Mouse (Mus musculus) spleen, adult 2 months (tissue): ENCODE data around the gene Pde5a. TPM values are rescaled to one million over a fixed set of nuclear protein-coding genes. Genes with fewer than 3 reads are reported as not detected.

Experiments
- DNase-seq, 2 experiments: peaks; one replicate each; pipeline versions ENCODE4 v3.0.0 to v3.0.0-alpha.2; 2012 to 2021; ENCODE audit warnings: low spot score in 2 of 2, low read depth in 1 of 2
- H3K27ac ChIP-seq: fragments of 200-500 bp; 2 replicates; pipeline ENCODE4 v1.5.1; 2012; ENCODE audit warnings: low read length, inconsistent platforms; ENCODE audit not compliant: insufficient read depth
- H3K27me3 ChIP-seq: fragments of 200-500 bp; 2 replicates; pipeline ENCODE4 v1.6.1; 2012; ENCODE audit warnings: mild to moderate bottlenecking, moderate library complexity, low read length, inconsistent platforms; ENCODE audit not compliant: control insufficient read depth, insufficient read depth
- H3K36me3 ChIP-seq: fragments of 200-500 bp; 2 replicates; pipeline ENCODE4 v1.6.1; 2012; ENCODE audit warnings: mild to moderate bottlenecking, low read length, inconsistent platforms; ENCODE audit not compliant: control insufficient read depth, insufficient read depth
- H3K4me1 ChIP-seq: fragments of 200-500 bp; 2 replicates; pipeline ENCODE4 v1.6.1; 2011; ENCODE audit warnings: inconsistent platforms; ENCODE audit not compliant: control insufficient read depth, insufficient read depth, insufficient read length
- H3K4me3 ChIP-seq: fragments of 200-500 bp; 2 replicates; pipeline ENCODE4 v1.5.1; 2011; ENCODE audit warnings: mild to moderate bottlenecking, inconsistent platforms; ENCODE audit not compliant: insufficient read depth, insufficient read length; ENCODE audit errors: extremely low read depth
- CTCF ChIP-seq: fragments of 200-500 bp; IDR thresholded peaks from 2 replicates; pipeline ENCODE4 v1.5.1; 2011; ENCODE audit warnings: mild to moderate bottlenecking, inconsistent platforms; ENCODE audit not compliant: insufficient read depth, insufficient read length, insufficient replicate concordance; ENCODE audit errors: extremely low read depth
- POLR2A ChIP-seq: fragments of 200-500 bp; IDR thresholded peaks from 2 replicates; pipeline ENCODE4 v1.6.1; 2011; ENCODE audit warnings: low read depth, low read length, inconsistent platforms
- WGBS: fragments of 180-500 bp; shearing (Covaris S2); methylation state at CpG from one replicate; pipeline ENCODE4 v1.1.7; 2018; 5-methylcytosine and 5-hydroxymethylcytosine counted together
- polyA plus RNA-seq: library from polyadenylated mRNA; depleted of rRNA; stranded (reverse); fragments of >200 nt; gene quantifications from 2 replicates; pipeline ENCODE4 v1.2.3, GENCODE M21; 2012

The Pde5a gene
- polyA plus RNA-seq, 1 experiment: 1.3 TPM

- DNase-seq: no peak
- Histone ChIP-seq H3K4me1 (no peaks in the 10 kb centered on the region), H3K27me3 (no peaks in the 10 kb centered on the region), H3K27ac (no peak overlapping the region), H3K36me3 (no peaks in the 10 kb centered on the region), H3K4me3 (no peak overlapping the region)
- WGBS: 84% methylated on average over 2 of the region's 2 CpGs
- TF ChIP-seq CTCF: no peak
- TF ChIP-seq POLR2A: no peak
Observed at GRCm38 (mm10) chr3:122837639-122838038, 108.9 kb downstream of the Pde5a start.

DNA sequence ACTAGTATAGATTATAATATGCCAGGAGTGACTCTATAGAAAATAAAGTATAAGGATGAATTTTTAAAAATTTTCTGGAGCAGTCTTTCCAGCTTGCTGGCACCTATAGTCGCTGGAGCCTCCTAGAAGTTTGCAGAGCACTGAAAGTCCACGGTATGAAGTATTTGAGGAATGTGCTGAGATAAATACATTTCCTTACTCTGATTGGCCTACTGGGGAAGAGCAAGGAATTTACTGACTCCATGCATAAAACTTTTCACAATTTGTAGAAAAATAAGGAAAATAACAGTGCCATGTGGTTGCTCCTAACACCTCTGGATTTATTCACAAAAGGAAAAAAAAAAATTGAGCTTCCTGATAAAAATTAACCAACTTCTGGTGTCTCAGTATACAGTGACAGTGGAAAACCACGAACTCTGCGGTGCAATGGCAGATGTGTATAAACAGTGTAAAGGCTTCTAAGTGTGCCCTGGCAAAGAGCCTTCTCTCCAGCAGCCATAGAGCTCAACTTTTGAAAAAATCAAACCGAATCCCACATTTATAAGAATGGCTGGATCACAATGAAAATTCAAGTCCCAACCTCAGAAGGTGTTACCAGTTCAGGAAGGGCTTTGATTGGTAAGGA is 119.8 kb downstream of the Pde5a start:
- H3K27ac ChIP-seq: no peak overlapping the region
- DNase-seq: no peak
- 64% methylated on average over 5 of the region's 5 CpGs for WGBS

DNA sequence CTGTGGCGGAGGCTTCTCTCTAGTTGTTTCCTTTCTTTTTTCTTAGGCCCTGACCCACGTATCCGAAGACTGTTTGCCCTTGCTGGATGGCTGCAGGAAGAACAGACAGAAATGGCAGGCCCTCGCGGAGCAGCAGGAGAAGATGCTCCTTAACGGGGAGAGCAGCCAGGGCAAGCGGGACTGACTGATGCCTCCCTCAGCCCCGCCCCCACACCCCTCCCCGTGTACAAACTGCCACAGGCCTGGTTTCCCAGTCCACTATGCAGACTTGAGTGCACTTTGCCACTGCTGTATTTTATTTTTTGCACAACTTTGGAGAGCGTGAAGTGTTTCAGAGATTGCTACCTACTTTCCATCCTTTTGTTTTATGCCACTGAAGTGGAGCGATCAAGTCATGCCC is 126.4 kb downstream of the Pde5a start:
- WGBS: 84% methylated on average over 11 of the region's 11 CpGs
- no peak for DNase-seq

More for the DNA sequence above, 119.8 kb downstream of the Pde5a start:
- TF ChIP-seq POLR2A (no peak), CTCF (no peak)
- Histone ChIP-seq H3K4me3 (no peak overlapping the region), H3K36me3 (no peaks in the 10 kb centered on the region), H3K4me1 (no peaks in the 10 kb centered on the region), H3K27me3 (no peaks in the 10 kb centered on the region)

GRCm38 (mm10) chr3:122859829-122860228 is 131.1 kb downstream of the Pde5a start:
- no peaks in the 10 kb centered on the region for H3K36me3 ChIP-seq
- 63% methylated on average over 2 of the region's 2 CpGs for WGBS

More for the DNA sequence above, 126.4 kb downstream of the Pde5a start:
- Histone ChIP-seq H3K4me1 (no peaks in the 10 kb centered on the region), H3K36me3 (no peaks in the 10 kb centered on the region), H3K27me3 (no peaks in the 10 kb centered on the region), H3K4me3 (no peak overlapping the region), H3K27ac (no peak overlapping the region)
- TF ChIP-seq POLR2A (no peak), CTCF (no peak)

GRCm38 (mm10) chr3:122860573-122861498 is 132.1 kb downstream of the Pde5a start:
- H3K27ac ChIP-seq: no peak overlapping the region
- H3K27me3 ChIP-seq: no peaks in the 10 kb centered on the region
- TF ChIP-seq POLR2A: no peak
- no peak for TF ChIP-seq CTCF
- WGBS: 90% methylated on average over 12 of the region's 12 CpGs
- no peaks in the 10 kb centered on the region for H3K4me1 ChIP-seq
- H3K36me3 ChIP-seq: no peaks in the 10 kb centered on the region
- no peak for DNase-seq
- no peak overlapping the region for H3K4me3 ChIP-seq

More at GRCm38 (mm10) chr3:122859829-122860228, 131.1 kb downstream of the Pde5a start:
- H3K4me1 ChIP-seq: no peaks in the 10 kb centered on the region
- no peak overlapping the region for H3K4me3 ChIP-seq
- no peak for DNase-seq
- no peaks in the 10 kb centered on the region for H3K27me3 ChIP-seq
- no peak overlapping the region for H3K27ac ChIP-seq
- TF ChIP-seq POLR2A: no peak
- TF ChIP-seq CTCF: no peak

DNA sequence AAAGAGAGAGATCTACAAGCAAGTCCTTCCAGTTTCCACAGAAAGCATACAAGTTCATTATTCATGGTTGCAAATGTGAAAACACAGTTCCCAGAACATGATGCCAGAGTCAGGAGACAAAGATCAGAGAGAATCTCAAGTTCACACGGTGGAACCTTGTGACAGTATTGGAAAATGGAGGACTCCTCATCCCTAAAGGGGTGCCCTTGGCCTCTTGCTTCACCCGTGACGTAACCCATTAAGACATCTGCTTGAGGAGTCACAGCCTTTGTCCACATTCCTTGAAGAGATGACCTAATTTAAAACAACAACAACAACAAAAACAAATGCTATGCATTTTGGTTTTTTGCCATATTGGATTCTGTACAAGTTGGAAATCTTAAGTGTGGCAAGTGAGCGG is 136.3 kb downstream of the Pde5a start:
- no peak overlapping the region for H3K27ac ChIP-seq
- WGBS: 82% methylated on average over 4 of the region's 4 CpGs
- TF ChIP-seq CTCF (no peak), POLR2A (no peak)
- H3K27me3 ChIP-seq: no peaks in the 10 kb centered on the region
- no peak overlapping the region for H3K4me3 ChIP-seq
- no peaks in the 10 kb centered on the region for H3K36me3 ChIP-seq
- DNase-seq: no peak
- H3K4me1 ChIP-seq: no peaks in the 10 kb centered on the region

DNA sequence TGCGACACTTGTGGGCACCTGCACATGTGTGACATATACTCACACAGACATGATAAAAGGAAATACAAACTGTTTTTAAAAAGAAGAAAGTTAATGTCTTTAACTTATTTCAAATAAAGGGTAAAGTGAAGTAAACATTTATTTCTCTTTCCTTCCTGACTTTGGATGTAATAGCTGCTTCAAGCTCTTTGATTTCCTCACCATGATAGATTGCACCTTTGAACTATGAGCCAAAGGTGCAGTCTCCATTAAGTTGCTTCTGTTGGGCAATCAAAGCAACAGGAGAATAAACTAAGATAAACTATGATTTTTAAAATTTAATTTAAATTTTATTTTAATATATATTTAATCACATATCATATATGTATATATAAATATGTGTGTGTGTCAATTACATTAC is 139.5 kb downstream of the Pde5a start:
- 100% methylated on average over 1 of the region's 1 CpGs for WGBS
- TF ChIP-seq POLR2A: no peak
- no peak for TF ChIP-seq CTCF
- DNase-seq: no peak
- no peaks in the 10 kb centered on the region for H3K27me3 ChIP-seq
- H3K36me3 ChIP-seq: no peaks in the 10 kb centered on the region
- no peak overlapping the region for H3K27ac ChIP-seq
- H3K4me1 ChIP-seq: no peaks in the 10 kb centered on the region
- no peak overlapping the region for H3K4me3 ChIP-seq
